Mouse (Mus musculus) cerebellum, postnatal 14 days (tissue): ENCODE results near the gene Gm21969.
A peak's percentile ranks its signal among the peaks of the same experiment; 100 is the strongest.

Experiments used
- DNase-seq, 2 experiments: peaks; one replicate each; pipeline ENCODE4 v3.0.0; 2021; ENCODE audit warnings: mixed read lengths in 2 of 2

Gm21969 gene

GRCm38 (mm10) chr4:139669847-139670246, 66.9 kb downstream of the Gm21969 start:
- peak; percentile 79 to 82 for DNase-seq

- DNase-seq: no peak
Observed at GRCm38 (mm10) chr4:139675696-139676095, 72.7 kb downstream of the Gm21969 start.

DNA sequence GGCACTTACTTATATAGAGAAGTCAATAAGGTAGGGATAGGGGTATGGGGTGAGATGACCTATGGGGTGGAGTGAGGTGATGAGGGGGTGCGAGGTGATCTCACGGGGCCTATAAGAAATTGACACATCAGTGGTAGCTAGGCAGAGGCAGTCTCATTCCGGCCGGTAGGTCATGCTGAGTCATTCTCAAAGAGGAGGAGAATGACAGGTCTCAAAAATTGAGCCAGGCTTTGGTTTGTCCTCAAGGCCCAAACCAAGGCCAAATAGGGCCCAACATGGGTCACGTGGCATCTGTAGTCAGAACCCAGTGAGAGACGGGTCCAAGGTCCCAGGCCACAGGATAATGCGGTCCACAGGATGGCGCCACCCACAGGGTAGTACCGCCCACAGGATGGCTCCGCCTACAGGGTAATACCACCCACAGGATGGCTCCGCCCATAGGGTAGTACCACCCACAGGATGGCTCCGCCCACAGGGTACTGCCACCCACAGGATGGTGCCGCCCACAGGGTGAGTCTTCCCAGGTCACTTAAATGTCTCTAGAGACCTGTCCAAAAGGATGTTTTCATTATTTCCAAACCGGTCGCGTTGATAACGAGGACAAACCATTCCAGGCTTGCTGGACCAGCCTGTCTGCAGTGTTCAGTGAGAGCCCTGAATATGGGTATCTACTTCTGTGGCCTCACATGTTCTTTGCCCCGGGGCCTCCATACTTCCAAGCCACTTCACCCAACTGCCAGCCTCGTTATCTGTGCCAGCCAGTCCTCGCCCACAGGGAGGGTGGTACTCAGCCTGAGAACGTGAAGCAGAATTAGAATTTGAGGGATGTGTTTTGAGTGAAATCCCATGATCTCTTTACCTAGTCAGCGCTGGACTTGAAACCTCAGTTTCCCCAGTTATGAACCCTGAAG, 81.0 kb downstream of the Gm21969 start:
- no peak for DNase-seq

GRCm38 (mm10) chr4:139684639-139685017, 81.6 kb downstream of the Gm21969 start:
- peak; percentile 79 to 88 for DNase-seq

DNA sequence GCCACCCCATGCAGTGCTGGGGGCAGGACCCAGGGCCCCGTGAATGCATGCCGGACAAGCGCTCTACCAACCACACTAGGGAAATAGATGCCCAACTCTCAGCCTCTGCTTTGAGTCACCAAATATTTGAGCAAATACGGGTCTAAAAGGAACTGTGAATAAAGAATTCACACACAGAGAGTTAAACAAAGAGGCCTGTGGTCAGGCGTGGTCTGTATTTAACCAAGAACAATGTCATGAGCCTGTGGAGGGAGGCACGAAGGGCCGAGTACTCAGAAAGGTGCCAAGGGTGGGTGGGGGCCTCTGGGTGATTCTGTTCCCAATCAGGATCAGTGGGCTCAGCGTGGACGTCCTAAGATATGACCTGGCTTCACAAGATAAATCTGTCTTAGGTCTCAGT, 85.1 kb downstream of the Gm21969 start:
- no peak for DNase-seq

GRCm38 (mm10) chr4:139689627-139690269, 86.8 kb downstream of the Gm21969 start:
- DNase-seq: peak in 1 of 2 experiments; percentile 47

- DNase-seq: no peak
Observed at GRCm38 (mm10) chr4:139693315-139693714, 90.3 kb downstream of the Gm21969 start.

DNA sequence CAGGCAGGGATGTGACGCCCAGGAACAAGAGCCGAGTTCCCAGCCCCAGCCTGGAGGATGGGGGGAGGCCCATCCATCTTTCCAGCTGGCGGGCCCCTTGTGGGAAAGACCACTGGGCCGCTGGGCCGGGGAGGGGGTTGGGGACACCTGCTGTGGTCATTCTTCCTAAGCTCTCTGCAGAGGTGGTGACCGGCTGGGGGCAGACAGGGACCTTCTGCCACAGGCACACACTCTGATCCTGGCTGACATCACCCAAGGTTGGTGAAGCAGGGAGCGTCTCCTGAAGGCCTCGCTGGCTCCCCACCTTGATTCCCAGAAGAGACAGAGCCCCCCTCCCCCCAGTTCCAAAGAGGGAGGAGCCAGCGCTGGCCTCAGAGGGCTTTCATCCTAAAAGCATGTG, 94.8 kb downstream of the Gm21969 start:
- no peak for DNase-seq

DNA sequence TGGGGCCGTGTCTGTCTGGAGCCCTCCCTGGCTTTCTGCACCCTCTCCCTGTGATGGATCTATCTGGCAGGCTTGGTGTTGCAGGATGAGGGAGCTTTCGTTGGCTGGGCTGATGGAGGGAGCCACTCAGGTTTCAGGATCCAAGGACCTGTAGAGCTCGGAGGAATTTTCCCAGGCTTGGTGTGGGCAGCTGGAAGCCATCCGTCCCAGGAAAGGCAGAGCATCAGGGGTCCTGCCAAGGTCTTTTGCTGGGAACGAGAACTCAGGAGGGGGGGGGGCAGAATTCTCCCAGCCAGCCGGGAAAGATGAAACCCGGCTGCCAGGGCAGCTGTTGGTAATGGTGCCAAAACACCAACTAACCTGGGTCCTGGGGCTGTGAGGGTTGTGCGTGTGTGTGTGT, 95.6 kb downstream of the Gm21969 start:
- no peak for DNase-seq

DNA sequence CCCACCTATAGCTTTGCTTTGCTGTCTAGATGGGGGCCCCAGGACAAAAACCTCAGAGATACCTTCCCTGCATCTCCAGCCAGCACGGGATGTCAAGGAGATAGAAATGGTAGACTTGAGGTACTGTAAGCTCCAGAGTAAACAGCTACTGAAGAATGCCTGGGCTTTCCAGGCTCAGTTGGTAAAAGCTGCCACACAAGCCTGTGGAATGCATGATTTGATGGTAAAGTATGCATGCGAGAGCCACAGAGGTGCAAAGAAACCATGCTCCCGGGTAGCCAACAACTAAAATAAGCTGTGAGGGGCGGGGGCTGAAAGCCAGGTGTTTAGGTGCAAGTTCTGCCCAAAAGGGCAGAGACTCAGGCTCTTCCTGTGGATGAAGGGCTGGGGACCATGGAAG, 99.9 kb downstream of the Gm21969 start:
- DNase-seq: no peak

DNA sequence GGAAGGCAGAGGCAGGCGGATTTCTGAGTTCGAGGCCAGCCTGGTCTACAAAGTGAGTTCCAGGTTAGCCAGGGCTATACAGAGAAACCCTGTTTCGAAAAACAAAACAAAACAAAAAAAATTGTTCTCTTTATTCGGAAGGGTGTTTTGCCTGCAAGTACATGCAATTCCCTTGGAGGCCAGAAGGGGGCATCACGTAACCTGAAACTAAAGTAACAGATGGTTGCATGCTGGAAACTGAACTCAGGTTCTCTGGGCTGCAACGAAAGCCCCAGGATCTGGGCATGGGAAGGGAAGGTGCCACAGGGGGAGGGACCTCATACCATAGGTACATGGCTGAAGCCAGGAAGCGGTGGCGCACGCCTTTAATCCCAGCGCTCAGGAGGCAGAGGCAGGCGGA, 100.5 kb downstream of the Gm21969 start:
- no peak for DNase-seq

GRCm38 (mm10) chr4:139705986-139706385, 103.0 kb downstream of the Gm21969 start:
- peak; percentile 31 to 56 for DNase-seq

DNA sequence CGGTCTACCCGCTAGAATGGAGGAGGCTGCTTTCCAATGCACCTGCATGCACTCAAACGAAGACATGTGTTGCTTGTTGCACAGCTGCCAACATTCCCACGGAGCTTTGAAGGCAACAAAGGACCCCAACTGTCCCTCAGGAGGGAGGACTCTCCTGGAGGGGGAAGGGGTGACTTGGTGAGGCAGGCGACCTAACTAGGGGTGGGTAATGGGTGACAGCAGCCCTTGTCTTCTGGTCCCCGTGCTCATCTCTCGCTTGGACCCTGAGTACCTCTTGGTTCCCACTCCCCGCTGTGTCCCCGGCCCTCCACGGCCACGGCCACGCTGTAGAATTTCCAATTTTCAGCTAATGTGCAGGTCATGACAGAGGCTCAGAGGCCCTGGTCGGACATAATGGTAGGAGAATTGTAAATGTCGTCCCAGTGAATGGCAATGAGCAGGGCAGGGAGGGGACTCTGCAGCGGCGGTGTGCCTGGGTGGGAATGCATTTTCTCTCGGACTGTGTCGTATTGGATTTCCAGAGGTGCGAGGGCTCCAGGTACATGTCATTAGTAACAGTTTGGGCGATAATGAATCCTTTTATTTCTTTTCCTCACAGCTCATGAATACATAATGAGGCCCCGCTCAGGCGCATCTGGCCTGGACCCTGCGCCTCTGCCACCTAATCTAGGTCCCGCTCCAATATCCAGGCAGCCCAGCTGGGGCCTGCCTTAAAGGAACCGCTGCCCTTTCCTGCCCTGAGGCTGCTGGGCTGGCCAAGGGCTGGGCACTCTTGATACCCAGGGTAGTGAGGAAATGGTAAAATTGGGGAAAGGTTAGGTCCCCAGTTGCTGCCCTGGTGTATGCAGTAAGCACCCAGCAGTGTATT, 107.7 kb downstream of the Gm21969 start:
- DNase-seq: no peak
